Mouse (Mus musculus): ENCODE data around the gene Oser1.

Oser1 gene

GRCm38 (mm10) chr2:163359253-163359652, 65.2 kb downstream of the Oser1 start:
- in situ Hi-C loops (cut with MboI, MseI): no loop called here

- in situ Hi-C loops (cut with MboI, MseI): no loop called here
Observed at GRCm38 (mm10) chr2:163358662-163359061, 65.8 kb downstream of the Oser1 start.

DNA sequence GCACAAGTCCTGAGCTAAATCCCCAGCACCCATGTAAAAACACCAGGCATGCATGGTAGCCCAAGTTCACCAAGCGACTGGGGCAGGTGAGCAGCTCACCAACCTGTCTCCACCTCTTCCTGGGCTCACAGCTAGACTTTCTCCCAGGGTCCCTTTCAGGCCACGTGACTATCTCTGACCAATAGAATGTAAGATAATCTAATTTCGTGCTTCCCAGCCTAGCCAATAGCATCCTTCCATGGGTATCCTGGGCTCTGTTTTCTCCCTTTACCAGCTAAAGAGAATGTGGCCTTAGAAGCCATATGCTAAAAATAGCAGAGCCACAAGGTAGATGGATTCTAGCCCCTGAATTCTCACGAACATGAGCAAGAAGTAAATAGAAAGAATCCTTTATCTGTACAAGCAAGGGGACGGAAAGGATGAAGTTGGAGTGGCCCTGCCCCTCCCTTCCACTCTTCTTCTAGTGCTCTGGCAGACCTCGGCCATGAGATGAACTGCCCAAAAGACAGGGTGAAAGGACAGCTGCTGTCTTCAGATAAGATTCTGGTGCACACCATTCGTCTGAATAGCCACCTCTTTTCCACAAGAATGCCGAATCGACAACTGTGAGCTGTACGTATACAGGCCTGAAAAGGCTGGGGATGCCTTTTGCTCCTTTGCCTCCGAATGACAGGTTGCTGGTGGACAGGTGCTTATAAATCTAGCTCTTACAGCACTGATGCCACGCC, 68.2 kb downstream of the Oser1 start:
- in situ Hi-C loops (cut with MboI, MseI): no loop called here

All from regulatory T cell (primary cell).